Mouse (Mus musculus) G1E-ER4 (cell line): ENCODE results near the gene Unc13b. TPM values are rescaled to one million over a fixed set of nuclear protein-coding genes. Genes with fewer than 3 reads are reported as not detected.

Experiments used
- GATA1 ChIP-seq: IDR thresholded peaks from one replicate; pipeline ENCODE4 v1.8.0; 2012; ENCODE audit warnings: low read length, inconsistent platforms
- polyA plus RNA-seq: library from polyadenylated mRNA; stranded (reverse); fragments of >175 nt; gene quantifications from 2 replicates; pipeline ENCODE4 v1.2.3, GENCODE M21; 2012

Gene Unc13b
- polyA plus RNA-seq, 1 experiment, result 0.16 TPM

GRCm38 (mm10) chr4:43031237-43031995 is 27.3 kb upstream of the Unc13b start, which contains the start of gene Stoml2:
Gene Stoml2 (minus strand): TSS chr4:43031710.
- TF ChIP-seq GATA1, result no peak

DNA sequence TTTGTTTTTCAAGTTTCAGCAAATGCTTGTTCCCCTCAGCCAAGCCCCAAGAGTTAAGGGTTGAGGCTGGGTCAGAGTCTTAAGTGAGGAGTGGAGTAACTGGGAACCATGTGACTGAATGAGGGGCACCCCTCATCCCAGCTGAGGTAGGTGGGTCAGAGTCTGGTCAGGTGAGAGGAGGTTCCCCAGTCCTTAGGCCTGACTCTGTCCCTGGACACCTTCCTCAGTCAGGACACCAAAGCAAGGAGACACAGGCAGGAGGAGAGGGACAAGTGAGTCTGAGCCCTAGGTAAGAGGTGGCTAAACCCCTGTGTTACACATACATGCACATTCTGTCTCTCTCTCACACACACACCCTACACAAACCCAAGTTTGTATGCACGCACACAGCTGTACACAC is 26.3 kb upstream of the Unc13b start:
- TF ChIP-seq GATA1, result no peak

DNA sequence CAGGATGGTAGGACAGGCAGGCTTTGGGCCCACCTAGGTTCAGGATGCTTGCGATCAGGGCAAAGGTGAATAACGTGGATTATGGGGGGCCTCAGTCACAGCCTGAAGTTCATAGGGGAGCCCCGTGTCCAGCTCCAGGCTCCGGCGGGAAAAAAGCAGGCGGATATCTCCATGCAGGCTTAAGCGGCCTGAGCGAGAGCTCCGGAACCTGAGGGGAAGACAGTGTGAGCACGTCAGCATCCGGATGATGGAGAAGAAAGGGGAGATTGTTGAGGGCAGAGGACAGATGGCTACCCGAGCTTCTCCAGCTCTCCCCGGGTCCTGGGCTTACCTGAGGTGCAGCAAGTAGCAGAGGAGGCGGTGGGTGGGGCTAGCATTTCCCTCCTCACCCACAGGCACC is 25.3 kb upstream of the Unc13b start:
- no peak for TF ChIP-seq GATA1

GRCm38 (mm10) chr4:43035851-43036250 is 22.9 kb upstream of the Unc13b start:
- no peak for TF ChIP-seq GATA1

GRCm38 (mm10) chr4:43036356-43036755 is 22.4 kb upstream of the Unc13b start:
- TF ChIP-seq GATA1, result no peak

DNA sequence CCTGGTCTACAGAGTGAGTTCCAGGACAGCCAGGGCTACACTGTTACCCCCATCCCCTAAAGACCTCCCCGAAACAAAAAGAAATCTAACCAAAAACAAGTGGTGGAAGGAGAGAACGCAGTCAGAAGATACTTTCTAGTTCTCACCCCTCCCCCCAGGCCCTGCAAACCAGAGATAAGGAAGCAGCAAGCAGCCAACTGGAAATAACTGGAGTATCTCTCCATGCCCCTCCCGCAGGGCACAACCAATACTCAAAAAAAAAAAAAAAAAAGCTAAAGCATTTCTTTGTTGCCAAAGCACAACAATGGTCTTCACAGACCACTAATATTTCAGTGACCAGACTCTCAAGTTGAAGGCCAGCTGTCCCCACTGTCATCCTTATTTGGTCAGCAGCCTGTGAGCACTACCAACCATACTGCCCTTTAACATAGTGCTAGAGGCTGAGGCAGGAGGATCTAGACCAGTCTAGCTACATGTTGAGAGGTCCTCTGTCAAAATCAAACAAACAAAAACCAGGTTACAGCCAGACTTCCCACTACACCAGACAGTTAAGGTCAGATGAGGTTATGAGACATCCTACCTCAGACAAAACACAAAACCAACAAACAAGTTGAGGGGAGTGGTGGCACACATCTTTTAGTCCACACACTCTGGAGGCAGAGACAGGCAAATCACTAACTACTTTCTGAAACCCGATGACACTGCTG is 20.7 kb upstream of the Unc13b start:
- TF ChIP-seq GATA1, result peak; percentile 20

- TF ChIP-seq GATA1, result no peak
Measured at GRCm38 (mm10) chr4:43038567-43039495, 19.9 kb upstream of the Unc13b start.

GRCm38 (mm10) chr4:43039609-43040008 is 19.1 kb upstream of the Unc13b start:
- no peak for TF ChIP-seq GATA1

DNA sequence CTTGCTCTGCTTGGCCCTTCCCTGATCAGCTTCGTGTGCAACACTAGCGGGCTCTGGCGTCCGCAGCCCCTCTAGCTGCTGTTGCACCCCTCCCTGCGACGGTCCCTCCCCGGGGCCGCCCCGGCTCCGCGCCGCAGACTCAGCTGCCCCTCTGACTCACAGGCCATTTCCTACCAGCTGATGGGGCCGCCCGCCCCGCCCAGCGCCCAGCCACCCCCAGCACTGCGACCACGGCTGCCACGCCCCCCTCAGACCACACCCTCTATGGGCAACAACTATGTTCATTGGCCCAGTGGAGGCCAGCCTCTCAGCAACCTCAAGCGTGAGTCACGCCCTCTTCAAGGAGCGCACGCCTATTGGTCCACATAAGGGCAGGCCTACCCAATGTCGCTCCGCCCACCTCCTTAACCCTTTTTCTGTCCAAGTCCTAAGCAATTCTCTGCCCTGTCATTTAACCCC is 18.6 kb upstream of the Unc13b start:
- TF ChIP-seq GATA1, result no peak

GRCm38 (mm10) chr4:43040881-43041547 is 17.7 kb upstream of the Unc13b start:
- TF ChIP-seq GATA1, result no peak

GRCm38 (mm10) chr4:43043644-43044357 is 15.0 kb upstream of the Unc13b start:
- no peak for TF ChIP-seq GATA1

- TF ChIP-seq GATA1, result no peak
Measured at GRCm38 (mm10) chr4:43044673-43045072, 14.1 kb upstream of the Unc13b start.

- no peak for TF ChIP-seq GATA1
Measured at GRCm38 (mm10) chr4:43045285-43045658, 13.5 kb upstream of the Unc13b start.

DNA sequence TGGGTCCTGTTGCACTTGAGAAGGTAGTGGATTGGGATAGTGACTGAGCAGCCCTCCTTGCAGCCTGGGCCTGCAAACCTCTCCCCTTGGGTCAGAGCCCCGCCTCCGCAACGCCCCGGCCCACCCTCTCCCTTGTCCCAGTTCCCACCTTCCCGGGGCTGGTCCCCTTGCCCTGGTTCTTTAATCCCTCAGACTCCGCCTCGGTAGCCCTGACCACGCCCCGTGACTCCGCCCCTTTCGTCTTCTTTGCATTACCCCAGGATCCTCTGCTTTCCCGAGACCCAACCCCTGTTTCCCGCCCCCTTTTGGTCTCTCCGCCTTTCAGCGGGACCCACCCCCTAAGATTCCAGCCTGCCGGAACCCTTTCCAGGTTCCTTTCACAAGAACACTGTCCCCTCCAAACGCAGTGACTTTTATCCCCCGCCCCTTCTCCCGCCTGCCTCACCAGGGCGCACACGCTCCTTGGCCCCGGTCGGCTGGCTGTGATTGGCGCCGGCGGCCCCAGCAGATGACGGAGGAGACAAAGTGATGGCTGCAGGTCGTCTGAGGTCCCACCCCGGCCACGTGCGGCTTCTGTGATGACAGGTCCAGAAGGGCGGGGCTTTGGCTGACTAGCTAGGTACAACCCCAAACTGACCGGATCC is 13.0 kb upstream of the Unc13b start, which contains the start of gene Fam214b:
Gene Fam214b (minus strand): TSS at position 562 of the 644 bp plus-strand sequence.
- no peak for TF ChIP-seq GATA1
